Mouse (Mus musculus) embryonic facial prominence, embryonic 15.5 days (tissue): ENCODE results near the gene Prmt8. TPM values are rescaled to one million over a fixed set of nuclear protein-coding genes. Genes with fewer than 3 reads are reported as not detected.

ENCODE experiments used
- ATAC-seq: fragments of 200-750 bp; cut with Nextera tagmentation; 2 replicates; pipeline ENCODE4 v1.8.0; 2017; ENCODE audit warnings: low read depth, moderate TSS enrichment; ENCODE audit not compliant: insufficient number of reproducible peaks, low FRiP score, low TSS enrichment
- H3K27ac ChIP-seq: fragments of 300-500 bp; sonication (generic); replicated peaks from 2 replicates; pipeline ENCODE4 v1.5.1; 2015; ENCODE audit warnings: mild to moderate bottlenecking, inconsistent platforms
- H3K27me3 ChIP-seq: fragments of 300-500 bp; sonication (generic); 2 replicates; pipeline ENCODE4 v1.6.1; 2015; ENCODE audit warnings: inconsistent platforms
- H3K36me3 ChIP-seq: fragments of 300-500 bp; sonication (generic); 2 replicates; pipeline ENCODE4 v1.6.1; 2015; ENCODE audit warnings: mild to moderate bottlenecking, inconsistent platforms
- H3K4me1 ChIP-seq: fragments of 300-500 bp; sonication (generic); 2 replicates; pipeline ENCODE4 v1.6.1; 2015; ENCODE audit warnings: inconsistent platforms
- H3K4me2 ChIP-seq: fragments of 300-500 bp; sonication (generic); replicated peaks from 2 replicates; pipeline ENCODE4 v1.6.1; 2015; ENCODE audit warnings: mild to moderate bottlenecking, inconsistent platforms
- H3K4me3 ChIP-seq: fragments of 300-500 bp; sonication (generic); replicated peaks from 2 replicates; pipeline ENCODE4 v1.5.1; 2015; ENCODE audit warnings: mild to moderate bottlenecking, inconsistent platforms
- H3K9ac ChIP-seq: fragments of 300-500 bp; sonication (generic); 2 replicates; pipeline ENCODE4 v1.6.1; 2015; ENCODE audit warnings: inconsistent platforms
- H3K9me3 ChIP-seq: fragments of 300-500 bp; sonication (generic); replicated peaks from 2 replicates; pipeline ENCODE4 v1.6.1; 2016; ENCODE audit warnings: inconsistent platforms
- WGBS: fragments of 180-500 bp; shearing (Covaris S2); methylation state at CpG from one replicate; pipeline ENCODE4 v1.1.7; 2015; 5-methylcytosine and 5-hydroxymethylcytosine counted together
- microRNA-seq: library from miRNA; unstranded; fragments of <30 nt; microRNA quantifications from one replicate; pipeline ENCODE4, GENCODE M21; 2016; ENCODE audit warnings: borderline number of aligned reads
- polyA plus RNA-seq: library from polyadenylated mRNA; unstranded; fragments of >200 nt; fragmentation: Nextera tagmentation; extraction: Ambion mirVana; gene quantifications from 2 replicates; pipeline ENCODE4 v1.2.1, GENCODE M21; 2015

Gene Prmt8
- polyA plus RNA-seq, 1 experiment from 2014 or later, result 1.1 TPM

- Histone ChIP-seq H3K27ac (peak overlapping the region; percentile 13; the same call in 1 of the 2 replicates), H3K4me3 (no peak overlapping the region), H3K4me2 (no peak overlapping the region), H3K36me3 (no peaks in the 10 kb centered on the region), H3K9me3 (no peaks in the 10 kb centered on the region), H3K9ac (no peak overlapping the region), H3K27me3 (no peaks in the 10 kb centered on the region; the same call in 1 of the 2 replicates), H3K4me1 (peaks cover 9% of the 10 kb centered on the region; the same call in 1 of the 2 replicates)
- no peak for ATAC-seq
- 45% methylated on average over 7 of the region's 7 CpGs for WGBS
Observed at GRCm38 (mm10) chr6:127661717-127662292, 107.5 kb downstream of the Prmt8 start.

GRCm38 (mm10) chr6:127659966-127660365 is 109.3 kb downstream of the Prmt8 start:
- Histone ChIP-seq H3K4me1 (peaks cover 9% of the 10 kb centered on the region; the same call in 1 of the 2 replicates), H3K27me3 (no peaks in the 10 kb centered on the region; the same call in 1 of the 2 replicates), H3K27ac (no peak overlapping the region), H3K4me3 (no peak overlapping the region), H3K9me3 (no peaks in the 10 kb centered on the region), H3K4me2 (no peak overlapping the region), H3K9ac (no peak overlapping the region), H3K36me3 (no peaks in the 10 kb centered on the region)
- WGBS, result 76% methylated on average over 4 of the region's 4 CpGs
- no peak for ATAC-seq

- Histone ChIP-seq H3K4me1 (peaks cover 9% of the 10 kb centered on the region; the same call in 1 of the 2 replicates), H3K27ac (no peak overlapping the region), H3K4me3 (no peak overlapping the region), H3K9me3 (peaks cover 2% of the 10 kb centered on the region; the same call in 1 of the 2 replicates), H3K9ac (no peak overlapping the region), H3K36me3 (no peaks in the 10 kb centered on the region), H3K4me2 (no peak overlapping the region), H3K27me3 (no peaks in the 10 kb centered on the region)
- 66% methylated on average over 5 of the region's 5 CpGs for WGBS
- no peak for ATAC-seq
Observed at GRCm38 (mm10) chr6:127659472-127659871, 109.8 kb downstream of the Prmt8 start.

- H3K9ac ChIP-seq, result no peak overlapping the region
- H3K4me1 ChIP-seq, result peaks cover 7% of the 10 kb centered on the region; the same call in 1 of the 2 replicates
- peaks cover 8% of the 10 kb centered on the region; the same call in 1 of the 2 replicates for H3K9me3 ChIP-seq
- no peak overlapping the region for H3K4me2 ChIP-seq
- WGBS, result 87% methylated on average over 11 of the region's 11 CpGs
- ATAC-seq, result no peak
- no peaks in the 10 kb centered on the region for H3K36me3 ChIP-seq
- H3K27ac ChIP-seq, result no peak overlapping the region
- H3K27me3 ChIP-seq, result no peaks in the 10 kb centered on the region
- H3K4me3 ChIP-seq, result no peak overlapping the region
Observed at GRCm38 (mm10) chr6:127657152-127657551, 112.1 kb downstream of the Prmt8 start.

GRCm38 (mm10) chr6:127655988-127656387 is 113.3 kb downstream of the Prmt8 start:
- H3K4me3 ChIP-seq, result no peak overlapping the region
- no peak overlapping the region for H3K4me2 ChIP-seq
- no peaks in the 10 kb centered on the region for H3K4me1 ChIP-seq
- ATAC-seq, result no peak
- H3K27me3 ChIP-seq, result no peaks in the 10 kb centered on the region
- H3K9ac ChIP-seq, result no peak overlapping the region
- H3K9me3 ChIP-seq, result peaks cover 8% of the 10 kb centered on the region; the same call in 1 of the 2 replicates
- H3K36me3 ChIP-seq, result no peaks in the 10 kb centered on the region
- H3K27ac ChIP-seq, result no peak overlapping the region
- 36% methylated on average over 4 of the region's 4 CpGs for WGBS

GRCm38 (mm10) chr6:127641077-127641801 is 128.0 kb downstream of the Prmt8 start:
- Histone ChIP-seq H3K27ac (no peak overlapping the region), H3K4me1 (no peaks in the 10 kb centered on the region), H3K9ac (no peak overlapping the region), H3K27me3 (no peaks in the 10 kb centered on the region), H3K36me3 (no peaks in the 10 kb centered on the region), H3K9me3 (no peaks in the 10 kb centered on the region), H3K4me3 (no peak overlapping the region), H3K4me2 (no peak overlapping the region)
- 62% methylated on average over 8 of the region's 8 CpGs for WGBS
- no peak for ATAC-seq

Small RNA genes lying within 50 kb of the gene (microRNA-seq; reads per million reads assigned to microRNA genes)
- not detected for gene Mir7233

Other genes with a start within 250 kb of the Prmt8 start
- 1.6 TPM in 2 replicates for gene Cracr2a, start 208.1 kb downstream of the Prmt8 start, polyA plus RNA-seq
- gene Tspan11, start 118.1 kb upstream of the Prmt8 start, polyA plus RNA-seq, result 29.6 and 37.8 TPM in 2 replicates